Mouse (Mus musculus) monocyte, adult 5-6 weeks (primary cell): ENCODE measurements around the gene Lrmda. TPM values are rescaled to one million over a fixed set of nuclear protein-coding genes. Genes with fewer than 3 reads are reported as not detected.
"Not testable (repeated sequence)": the region's sequence is repeated elsewhere in the genome, so short reads cannot be mapped to it uniquely, and the experiment has no call there.

Experiments used
- ATAC-seq: fragments of 153-309, 156-312 bp; replicated peaks from 2 replicates; pipeline ENCODE4 v1.8.0; 2017; ENCODE audit warnings: mild to moderate bottlenecking; ENCODE audit not compliant: low TSS enrichment, insufficient number of reproducible peaks, severe bottlenecking, poor library complexity, low FRiP score
- total RNA-seq: library from RNA; stranded (forward); fragments of 200-1000, 200-491, 200-594 nt; gene quantifications from 3 replicates; pipeline ENCODE4 v1.2.3, GENCODE M21; 2017

Lrmda gene
- total RNA-seq, 1 experiment from 2014 or later: 6.4 TPM

DNA sequence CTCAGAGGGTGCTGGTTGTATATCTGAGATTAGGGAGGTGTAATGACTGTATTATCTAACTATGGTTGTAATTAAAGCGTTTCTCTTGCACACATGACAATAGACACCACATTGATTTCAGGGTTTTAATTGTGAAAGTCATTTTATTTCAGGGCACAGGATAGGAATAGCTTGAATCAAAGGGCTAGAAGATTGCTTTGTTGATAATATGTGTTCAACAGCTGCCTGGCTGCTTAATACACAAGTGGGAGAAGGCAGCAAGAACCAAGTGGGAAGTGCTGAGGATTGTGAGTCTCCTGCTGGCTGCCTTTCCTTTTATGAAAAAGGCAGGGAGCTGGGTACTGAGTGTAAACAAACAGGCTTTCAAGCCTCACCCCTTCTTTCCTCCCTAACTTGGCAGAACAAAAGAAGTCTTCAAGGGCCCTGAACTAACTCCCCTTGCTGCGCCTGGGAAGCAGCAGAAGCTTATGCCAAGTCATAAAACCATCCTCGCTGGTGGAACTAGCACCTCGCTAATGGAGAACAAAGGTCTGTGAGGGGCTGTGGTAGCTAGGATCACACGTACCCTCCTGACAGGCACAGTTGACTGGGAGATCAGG is 726.5 kb downstream of the Lrmda start:
- no peak for ATAC-seq

DNA sequence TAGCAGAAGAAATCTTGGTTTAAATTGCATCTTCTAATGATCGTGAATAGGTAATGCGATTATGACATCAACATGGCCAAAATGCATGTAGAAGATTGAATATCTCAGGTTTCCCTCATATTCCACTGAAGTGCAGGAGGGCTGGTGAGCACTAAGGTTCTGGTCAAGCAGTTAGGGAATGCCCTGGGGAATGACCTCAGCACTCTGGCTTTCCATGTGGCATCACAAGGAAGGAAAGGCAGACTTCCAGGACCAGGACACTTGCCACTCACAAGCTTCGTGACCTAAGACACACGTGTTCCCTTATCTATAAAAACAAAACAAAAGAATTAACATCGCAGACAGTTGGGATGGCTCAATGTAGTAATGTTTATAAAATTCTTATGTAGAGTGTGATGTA is 728.3 kb downstream of the Lrmda start:
- no peak for ATAC-seq

DNA sequence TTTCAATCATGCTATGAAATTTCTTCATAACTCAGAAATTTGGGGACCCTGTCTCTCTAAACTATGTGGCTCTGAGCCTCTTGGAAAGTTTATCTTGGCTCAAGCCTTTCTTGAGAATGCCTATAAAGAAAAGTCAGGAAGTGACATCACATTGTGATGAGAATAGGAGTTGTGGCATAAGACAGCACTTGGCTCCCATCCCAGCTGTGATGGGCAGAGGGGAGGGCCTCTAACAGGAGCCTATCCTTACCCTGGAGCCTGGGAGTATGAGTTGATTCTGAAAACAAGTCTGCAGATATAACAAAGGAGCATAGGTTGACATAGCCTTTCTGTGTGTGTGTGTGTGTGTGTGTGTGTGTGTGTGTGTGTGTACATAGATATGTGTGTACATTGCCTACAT is 730.9 kb downstream of the Lrmda start:
- ATAC-seq: no peak

DNA sequence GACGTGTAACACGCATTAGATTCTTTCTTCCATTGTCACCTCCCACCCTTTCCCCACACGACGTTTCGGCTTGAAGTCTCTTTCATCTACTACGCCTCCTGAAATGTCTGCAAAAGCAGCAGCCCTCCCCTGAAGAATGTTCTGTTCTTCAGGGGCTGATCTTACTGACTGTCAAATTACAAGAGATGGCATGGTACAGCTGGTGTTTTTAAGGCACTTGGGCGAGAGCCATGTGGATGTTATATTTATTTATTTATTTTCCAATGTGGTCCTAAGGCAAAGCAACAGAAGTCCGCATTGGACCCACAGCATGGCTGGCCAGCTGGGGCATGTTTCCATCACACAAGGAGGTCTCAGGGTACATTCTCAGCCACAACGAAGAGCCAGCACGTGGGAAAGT is 731.8 kb downstream of the Lrmda start:
- ATAC-seq: no peak

DNA sequence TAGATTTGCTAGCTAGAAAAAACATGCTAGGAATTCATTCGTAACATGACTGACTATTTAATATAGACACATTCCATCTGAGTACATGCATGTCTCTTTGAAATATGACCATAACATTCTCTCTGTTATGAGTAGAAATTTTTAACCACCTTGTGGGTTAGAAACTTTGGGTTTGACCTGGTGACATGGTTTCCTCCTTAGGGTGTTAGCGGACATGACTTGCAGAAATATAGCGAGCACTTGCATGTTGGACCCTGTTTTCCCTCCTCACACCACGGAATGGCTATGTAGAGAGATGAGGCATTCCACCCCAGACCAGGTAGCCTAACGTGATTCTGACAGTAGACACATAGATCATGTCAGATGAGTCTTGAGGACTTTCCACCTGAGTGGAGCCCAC is 735.1 kb downstream of the Lrmda start:
- ATAC-seq: no peak

DNA sequence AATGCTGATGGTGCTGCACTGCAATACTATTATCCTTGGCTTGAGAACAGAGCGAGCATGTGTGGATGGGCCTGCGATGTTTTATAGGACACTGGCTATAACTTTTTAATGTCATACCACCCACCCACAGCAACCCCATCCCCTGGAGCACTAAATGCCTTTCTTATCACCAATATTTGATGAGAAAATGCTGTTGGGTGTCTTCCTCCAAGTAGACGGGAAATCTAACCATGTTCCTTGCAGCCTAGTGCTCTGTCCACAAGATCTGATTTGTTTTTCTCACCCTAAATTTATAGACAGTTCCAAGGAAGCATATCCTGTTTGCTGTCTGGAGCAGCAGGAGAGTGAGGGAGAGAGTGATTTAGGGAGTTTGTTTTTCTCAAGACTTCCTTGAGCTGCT is 738.0 kb downstream of the Lrmda start:
- no peak for ATAC-seq

DNA sequence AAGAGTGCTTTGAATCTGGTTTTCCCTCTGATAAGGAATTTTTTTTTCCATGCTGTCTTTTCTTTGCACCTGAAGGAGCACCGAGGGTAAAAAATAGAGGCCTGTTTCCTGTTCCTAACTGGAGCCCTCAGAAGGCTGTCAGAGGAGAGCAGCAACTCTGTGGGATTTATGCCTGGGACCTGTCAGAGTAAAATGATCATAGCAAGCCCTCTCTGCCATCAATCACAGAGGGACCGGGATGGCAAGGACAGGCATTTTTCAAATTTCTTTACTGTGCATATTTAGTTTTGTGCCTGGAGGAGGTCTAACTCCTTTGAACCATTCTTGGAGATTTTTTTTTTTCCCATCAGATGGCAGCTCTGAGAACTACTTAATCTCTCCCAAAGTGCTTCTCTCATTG is 739.7 kb downstream of the Lrmda start:
- no peak for ATAC-seq

DNA sequence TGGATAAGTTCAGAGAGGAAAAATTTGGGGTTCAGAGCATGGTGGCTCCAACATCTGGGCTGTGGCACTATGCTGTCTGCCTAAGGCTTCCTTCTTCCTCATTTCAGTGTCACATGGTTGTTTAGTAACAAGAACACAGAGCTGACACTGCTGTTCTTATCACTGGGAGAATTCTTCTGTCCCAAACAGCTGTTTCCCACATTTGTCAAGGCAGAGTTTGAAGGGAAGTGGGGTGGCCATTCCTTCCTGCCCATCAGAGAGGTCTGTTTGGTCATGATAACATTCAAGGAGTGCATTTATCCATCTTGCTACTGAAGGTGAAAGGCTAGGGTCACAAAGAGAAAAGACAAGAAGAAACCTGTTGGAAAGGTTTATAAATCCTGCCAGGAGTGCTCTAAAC is 740.2 kb downstream of the Lrmda start:
- ATAC-seq: no peak

DNA sequence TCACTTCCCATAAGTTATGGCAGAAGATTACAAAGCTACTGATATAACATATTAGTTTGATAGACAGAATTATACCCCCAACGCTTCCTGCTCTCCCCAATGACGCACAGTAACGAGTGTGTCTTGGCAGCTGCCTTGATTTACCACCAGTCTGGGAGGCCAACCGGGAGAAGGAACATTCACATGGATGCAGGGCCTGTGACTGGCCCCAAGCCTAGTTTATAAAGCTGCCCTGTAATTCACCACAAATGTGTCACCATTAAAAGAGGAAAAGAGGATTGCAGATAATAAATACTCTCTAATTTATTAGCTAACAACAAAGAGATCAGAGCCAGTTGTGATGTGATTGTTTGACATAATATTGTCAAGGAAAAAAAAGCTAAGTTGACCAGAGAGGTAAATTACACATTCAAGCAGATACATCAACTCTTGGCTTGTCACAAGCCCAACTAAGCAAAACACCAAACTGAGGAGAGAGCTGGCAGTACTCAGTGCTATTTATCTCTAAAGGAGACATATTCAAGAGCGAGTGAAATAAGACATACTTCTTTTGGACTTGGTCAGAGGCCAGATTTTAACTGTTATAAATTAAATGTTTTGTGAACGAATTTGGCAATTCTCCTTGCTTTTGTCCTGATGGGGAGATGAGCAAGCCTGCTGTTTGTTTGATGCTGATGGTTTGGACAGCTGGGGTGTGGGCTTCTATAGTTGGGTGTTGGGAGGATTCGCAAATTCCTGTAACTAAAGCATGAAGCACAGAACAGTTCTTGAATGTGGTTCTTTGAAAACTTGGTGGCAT is 740.9 kb downstream of the Lrmda start:
- no peak for ATAC-seq

DNA sequence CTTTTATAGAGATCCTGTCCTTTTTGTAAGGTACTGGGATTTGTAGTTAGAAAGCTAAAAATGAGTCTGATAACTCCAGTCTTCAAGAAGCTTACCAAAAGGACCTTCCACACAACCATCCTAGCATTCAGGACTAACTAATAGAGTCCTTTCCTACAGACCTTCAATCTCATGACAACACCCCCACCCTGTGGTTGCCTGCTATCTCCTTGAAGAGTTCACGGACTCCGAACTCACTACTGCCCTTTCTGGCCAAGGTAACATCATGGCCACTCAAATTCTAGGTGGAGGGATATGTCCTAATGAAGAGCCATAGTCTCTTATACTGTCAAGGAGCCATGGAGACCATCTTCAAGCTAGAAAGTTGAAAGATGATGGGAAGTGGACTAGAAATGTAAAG is 762.2 kb downstream of the Lrmda start:
- no peak for ATAC-seq

DNA sequence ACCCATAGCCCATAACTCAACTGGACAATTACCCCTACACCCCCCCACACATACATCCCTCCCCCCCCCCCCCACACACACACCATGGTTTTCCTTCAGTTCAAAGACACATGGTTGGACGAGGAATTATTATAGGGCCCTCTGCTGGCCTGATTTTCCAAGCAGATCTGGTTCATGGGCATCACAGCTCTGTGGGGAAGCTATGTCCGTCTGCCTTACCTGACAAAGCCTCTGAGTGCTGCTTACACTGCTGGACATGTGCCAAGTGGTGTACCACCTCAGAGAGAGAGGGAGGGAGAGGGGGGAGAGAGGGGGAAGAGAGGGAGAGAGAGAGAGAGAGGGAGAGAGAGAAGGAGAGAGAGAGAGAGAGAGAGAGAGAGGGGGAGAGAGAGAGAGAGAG is 762.9 kb downstream of the Lrmda start:
- no peak for ATAC-seq

DNA sequence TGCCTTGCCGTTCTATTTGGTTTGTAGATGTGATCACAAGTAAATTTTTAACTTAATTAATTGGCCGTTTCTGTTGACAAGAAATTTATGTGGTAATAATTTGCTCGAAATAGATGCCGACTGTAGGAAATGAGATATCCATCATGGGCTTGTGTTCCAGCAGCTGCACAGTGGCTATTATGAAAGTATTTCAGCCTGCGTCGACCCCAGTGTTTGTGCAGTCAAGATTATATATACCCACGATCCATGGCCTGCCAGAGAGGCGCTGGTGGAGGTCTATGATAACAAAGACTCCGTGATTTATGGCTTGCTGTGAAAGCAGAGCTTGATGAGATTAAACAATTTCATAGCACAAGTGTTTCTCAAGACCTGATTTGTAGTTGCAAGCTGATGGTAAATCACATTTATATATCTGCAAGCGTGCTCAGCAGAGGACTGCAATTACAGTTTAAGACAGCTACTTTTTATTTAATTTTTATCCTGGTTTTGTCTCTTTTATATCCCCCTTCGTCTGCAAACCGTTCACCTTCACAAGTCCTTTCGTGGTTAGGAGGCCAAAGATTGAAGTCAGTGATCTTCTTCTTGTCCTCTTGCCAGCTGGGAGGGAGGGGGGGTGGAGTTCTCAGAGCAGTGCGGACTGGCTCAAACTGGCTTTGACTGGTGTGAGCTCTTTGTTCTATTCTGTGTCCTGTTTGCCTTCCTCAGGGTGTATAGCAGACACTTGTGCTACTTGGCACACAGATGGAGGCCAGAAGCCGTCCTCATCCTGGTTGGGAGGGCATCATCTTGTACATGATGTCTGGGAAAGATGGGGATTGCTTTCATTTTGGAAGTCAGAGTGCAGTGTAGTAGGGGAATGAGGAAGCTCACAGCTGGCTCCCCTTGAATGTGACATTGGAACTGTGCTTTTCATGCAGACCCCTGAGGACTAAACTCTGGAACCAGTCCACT is 764.0 kb downstream of the Lrmda start:
- no peak for ATAC-seq

DNA sequence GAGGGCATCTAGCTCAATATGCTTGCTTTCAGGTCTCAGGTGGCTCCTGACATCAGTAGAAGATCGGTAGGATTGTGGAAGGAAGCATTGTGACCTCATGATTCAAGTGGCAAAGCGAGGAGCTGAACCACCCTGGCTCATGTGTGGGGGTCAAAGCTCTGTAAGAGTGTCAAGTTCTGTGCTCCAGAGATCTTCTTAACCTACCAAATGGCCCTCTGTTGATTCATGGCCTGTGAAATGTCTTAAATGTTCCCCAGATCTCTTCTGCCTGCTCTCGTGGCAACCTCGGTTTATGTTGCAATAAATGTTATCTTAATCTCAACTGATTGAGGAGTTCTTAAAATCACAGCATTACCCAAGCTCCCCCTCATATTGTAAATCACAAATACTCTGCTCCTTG is 780.5 kb downstream of the Lrmda start:
- no peak for ATAC-seq

DNA sequence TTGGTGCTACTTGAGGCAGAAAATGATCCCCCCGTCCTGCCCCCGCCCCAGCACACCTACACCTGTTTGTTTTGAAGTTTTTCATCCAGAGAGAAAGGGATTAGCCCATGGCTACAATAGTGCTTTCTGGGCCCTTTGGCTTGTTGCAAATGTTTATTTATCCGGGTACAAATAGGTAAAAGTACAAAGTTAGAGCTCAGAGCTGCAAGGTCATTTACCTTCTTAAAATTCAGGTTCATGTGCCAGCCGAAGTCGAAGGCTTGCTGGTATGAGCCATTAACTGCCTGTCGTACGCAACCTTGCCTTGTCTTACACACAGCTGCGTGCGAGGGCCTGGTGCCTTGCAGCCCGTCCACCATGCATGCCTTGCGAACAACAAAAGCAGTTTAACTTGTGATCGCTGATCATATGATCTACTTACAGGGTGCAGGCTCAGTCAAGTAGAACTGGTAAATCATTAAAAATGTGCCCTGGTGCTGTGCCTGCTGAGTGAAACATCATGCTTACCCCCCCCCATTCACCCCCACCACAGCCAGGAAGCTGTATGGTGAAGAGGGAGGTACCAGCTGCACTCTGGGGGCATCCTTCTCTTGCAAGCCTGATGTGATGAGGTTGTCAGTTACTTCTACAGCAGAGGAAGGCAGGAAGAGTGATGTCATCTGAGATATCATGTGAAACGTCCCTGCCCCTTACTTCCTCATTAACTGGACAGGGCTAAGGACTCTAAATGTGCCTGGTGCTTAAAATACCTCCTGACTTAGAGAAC is 781.5 kb downstream of the Lrmda start:
- ATAC-seq: no peak

DNA sequence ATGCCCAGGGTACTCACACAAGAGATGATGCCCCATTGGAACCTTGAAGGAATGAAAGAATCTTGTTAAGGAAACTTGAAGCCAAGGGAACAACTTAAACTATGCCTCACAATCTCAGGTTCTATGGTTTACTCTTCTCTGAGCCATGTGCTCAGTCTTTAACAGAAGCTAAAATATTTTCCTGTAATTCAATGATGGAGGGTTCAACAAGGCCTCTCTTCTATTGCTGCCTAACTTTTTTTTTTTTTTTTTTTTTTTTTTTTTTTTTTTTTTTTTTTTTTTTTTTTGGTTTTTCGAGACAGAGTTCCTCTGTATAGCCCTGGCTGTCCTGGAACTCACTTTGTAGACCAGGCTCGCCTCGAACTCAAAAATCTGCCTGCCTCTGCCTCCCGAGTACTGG is 782.2 kb downstream of the Lrmda start:
- not testable (repeated sequence) for ATAC-seq

DNA sequence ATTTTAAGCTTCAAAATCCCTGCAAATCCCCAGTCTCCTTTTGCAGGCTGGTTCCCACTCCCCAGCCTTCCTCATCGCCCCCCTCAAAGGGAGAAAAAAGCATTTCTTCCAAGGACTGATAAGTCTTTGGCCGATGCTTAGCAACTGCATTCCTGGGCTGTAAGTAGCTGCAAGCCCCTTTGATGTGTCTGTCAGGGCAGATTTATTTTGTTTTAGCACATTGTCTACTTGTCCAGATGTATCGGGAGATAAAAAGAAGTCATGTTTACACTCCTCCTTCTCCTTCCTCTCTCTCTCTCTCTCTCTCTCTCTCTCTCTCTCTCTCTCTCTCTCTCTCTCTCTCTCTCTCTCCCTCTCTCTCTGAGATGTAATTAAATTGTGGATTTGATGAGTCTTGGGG is 787.8 kb downstream of the Lrmda start:
- no peak for ATAC-seq

DNA sequence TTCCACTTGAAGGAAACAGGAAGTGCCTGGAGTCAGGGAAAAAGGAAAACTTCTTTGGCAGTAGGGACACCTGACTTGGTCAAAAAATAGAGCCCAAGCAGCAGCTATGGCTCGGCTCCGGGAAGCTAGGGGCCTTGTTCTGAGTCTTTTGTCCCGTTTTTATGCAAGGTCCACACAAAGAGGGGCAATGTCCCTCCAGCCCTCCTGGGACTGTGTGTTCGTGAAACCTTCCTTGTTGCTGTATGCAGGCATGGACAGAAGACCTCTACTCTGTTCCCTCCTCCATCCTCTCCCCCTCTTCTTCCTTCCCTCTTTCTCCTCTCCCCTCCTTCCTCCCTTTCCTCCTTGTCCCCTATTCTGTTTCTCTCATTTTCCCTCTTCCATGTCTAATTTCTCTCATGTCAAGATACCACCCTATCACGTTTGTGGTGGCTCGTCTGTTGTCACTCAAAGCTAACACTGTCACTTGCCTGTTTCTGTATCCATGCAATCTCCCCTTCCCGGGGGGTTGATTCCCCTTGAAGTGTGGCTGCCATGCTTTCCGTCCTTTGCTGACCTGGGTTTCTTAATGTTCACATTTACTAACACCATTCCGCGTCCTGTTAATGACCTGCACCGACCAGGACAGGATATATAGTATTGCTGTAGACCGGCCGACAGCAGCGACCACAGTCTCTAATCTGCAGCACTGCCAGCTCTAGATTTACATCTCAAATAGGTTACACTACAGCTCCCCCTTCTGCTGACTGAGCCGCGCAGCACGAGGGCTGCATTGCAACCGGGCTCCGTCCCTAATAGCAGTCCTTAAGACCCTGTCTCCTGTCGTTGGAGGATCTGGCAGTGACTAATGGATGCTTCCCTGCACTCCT is 788.4 kb downstream of the Lrmda start:
- ATAC-seq: no peak

DNA sequence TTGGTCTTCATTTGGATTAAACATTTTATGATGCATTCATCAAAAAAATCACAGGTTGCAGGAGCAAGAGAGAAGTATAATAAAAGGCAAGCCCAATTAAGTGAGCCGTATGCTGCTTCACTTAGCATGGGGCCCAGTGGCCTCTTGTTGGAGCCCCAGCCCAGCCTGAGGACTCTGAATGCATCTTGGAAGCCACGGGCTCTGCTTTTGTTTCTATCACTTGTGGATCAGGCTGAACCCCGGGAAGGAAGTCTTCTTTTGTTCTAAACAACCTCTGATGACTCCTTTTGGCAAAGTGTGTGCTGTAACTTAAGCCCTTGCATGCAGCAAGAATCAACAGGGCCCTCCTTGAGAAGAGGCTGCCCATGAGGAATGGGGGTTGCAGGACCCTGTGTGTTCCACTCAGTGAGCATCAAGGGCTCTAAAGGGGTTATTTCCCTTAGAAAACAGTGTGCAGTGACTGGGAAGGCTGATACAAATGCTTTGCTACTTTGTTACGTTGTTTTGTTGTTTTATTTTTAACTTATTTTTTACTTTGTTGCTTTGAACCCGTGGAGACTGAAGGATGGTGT is 789.2 kb downstream of the Lrmda start:
- ATAC-seq: no peak
